In the genomic region with DNA sequence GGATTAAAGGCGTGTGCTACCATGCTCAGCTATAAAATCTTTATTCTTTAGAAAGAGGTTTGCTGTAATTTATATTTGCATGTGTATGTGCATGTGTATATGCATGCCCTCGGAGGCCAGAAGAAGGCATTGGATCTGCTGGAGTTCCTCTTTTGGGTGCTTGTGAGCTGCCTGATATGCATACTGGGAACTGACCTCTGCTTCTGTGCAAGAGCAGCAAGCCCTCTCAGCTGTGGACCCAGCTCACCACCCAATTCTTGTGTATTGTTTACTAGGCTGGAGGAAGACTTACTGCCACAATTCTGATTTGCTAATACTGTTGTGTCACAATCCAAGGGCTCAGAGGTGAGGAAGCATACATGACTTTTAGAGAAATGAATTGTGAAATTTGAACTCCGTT, we compare ENCODE assay signal across 19 mouse cellular contexts. TPM values are rescaled to one million over a fixed set of nuclear protein-coding genes. Genes with fewer than 3 reads are reported as not detected.
DNase-seq lines count a peak whose midpoint lies in the region; ATAC-seq and TF ChIP-seq lines count a peak whose summit lies in the region.
"Had no signal": no experiment of that assay in that cellular context is flagged by ENCODE, and none has a peak within 500 bp of the region (broad histone marks: within the 10 kb centered on the region; RNA-seq: fewer than 3 reads in every experiment).

No protein-coding gene starts in this region.

- H3K27ac ChIP-seq in heart, embryonic 10.5 days = no peak overlapping the region
- H3K27ac ChIP-seq in MEL (ENCODE audit: control insufficient read depth, low read depth, low read length) = no peak overlapping the region
- H3K27ac ChIP-seq in liver, postnatal 0 days (ENCODE audit: low read depth) = 0 out of 2 replicates have a peak overlapping the region, but pooled peaks have one; percentile 13
- H3K27ac ChIP-seq in forebrain, embryonic 16.5 days (ENCODE audit: low read length) = no peak overlapping the region
- H3K27ac ChIP-seq: limb, embryonic 13.5 days; lung, embryonic 15.5 days; midbrain, embryonic 13.5 days had no signal

- no peak overlapping the region for H3K4me2 ChIP-seq in liver, postnatal 0 days (ENCODE audit: low read depth, low read length)
- no peak overlapping the region for H3K4me2 ChIP-seq in forebrain, embryonic 16.5 days (ENCODE audit: low read length)
- H3K4me2 ChIP-seq: heart, embryonic 12.5 days; limb, embryonic 13.5 days; lung, embryonic 15.5 days; midbrain, embryonic 13.5 days had no signal

- no peaks in the 10 kb centered on the region for H3K27me3 ChIP-seq in heart, embryonic 10.5 days (ENCODE audit: insufficient read depth, poor library complexity, severe bottlenecking)
- no peaks in the 10 kb centered on the region for H3K27me3 ChIP-seq in MEL (ENCODE audit: control insufficient read depth in 1 of 2, insufficient read depth in 2 of 2, low read length in 2 of 2)
- no peaks in the 10 kb centered on the region for H3K27me3 ChIP-seq in liver, postnatal 0 days (ENCODE audit: insufficient read depth, low read length)
- no peaks in the 10 kb centered on the region for H3K27me3 ChIP-seq in forebrain, embryonic 16.5 days (replicated peaks; ENCODE audit: control insufficient read depth, insufficient read depth, low read length)
- H3K27me3 ChIP-seq: heart, embryonic 12.5 days; limb, embryonic 13.5 days; lung, embryonic 15.5 days; midbrain, embryonic 13.5 days had no signal

- H3K79me2 ChIP-seq in MEL (ENCODE audit: control insufficient read depth, insufficient read depth, low read length, poor library complexity) = peaks cover 27% of the 10 kb centered on the region

- TF ChIP-seq CTCF in MEL (IDR thresholded peaks at IDR 0.05 in 2 of 3, conservative IDR thresholded peaks at IDR 0.05 in 1 of 3; ENCODE audit: control insufficient read depth in 1 of 3, insufficient read depth in 1 of 3, low read depth in 2 of 3, low read length in 3 of 3, poor library complexity in 1 of 3, severe bottlenecking in 1 of 3) = no peak
- TF ChIP-seq CTCF in liver, postnatal 0 days (IDR thresholded peaks at IDR 0.05; ENCODE audit: low read depth) = no peak

- no peaks in the 10 kb centered on the region for H3K9me3 ChIP-seq in heart, embryonic 10.5 days
- H3K9me3 ChIP-seq in MEL (replicated peaks; ENCODE audit: insufficient read depth, low read length) = no peaks in the 10 kb centered on the region
- no peaks in the 10 kb centered on the region for H3K9me3 ChIP-seq in liver, postnatal 0 days (ENCODE audit: low read length)
- no peaks in the 10 kb centered on the region for H3K9me3 ChIP-seq in forebrain, embryonic 16.5 days (ENCODE audit: control insufficient read depth, low read length)
- H3K9me3 ChIP-seq: heart, embryonic 12.5 days; limb, embryonic 13.5 days; lung, embryonic 15.5 days; midbrain, embryonic 13.5 days had no signal

- no peak overlapping the region for H3K4me3 ChIP-seq in heart, embryonic 10.5 days
- H3K4me3 ChIP-seq in MEL (ENCODE audit: control insufficient read depth in 1 of 2, insufficient read depth in 1 of 2, low read depth in 2 of 2, low read length in 2 of 2) = no peak overlapping the region
- no peak overlapping the region for H3K4me3 ChIP-seq in liver, postnatal 0 days (ENCODE audit: low read depth, low read length)
- no peak overlapping the region for H3K4me3 ChIP-seq in forebrain, embryonic 16.5 days (replicated peaks; ENCODE audit: low read length)
- H3K4me3 ChIP-seq: heart, embryonic 12.5 days; limb, embryonic 13.5 days; lung, embryonic 15.5 days; midbrain, embryonic 13.5 days had no signal

- DNase-seq in heart, embryonic 10.5 days (ENCODE audit: low spot score) = peak; percentile 68
- DNase-seq in heart, adult 9 months (ENCODE audit: low spot score in 2 of 2) = no peak
- peak; percentile 79 for DNase-seq in MEL (ENCODE audit: low read depth, low spot score)
- DNase-seq in liver, postnatal 0 days = peak; percentile 37
- no peak for DNase-seq in cerebellum, adult 8-10 months
- DNase-seq: cerebellum, adult 11-12 months; gastrocnemius, postnatal 14 days; heart, postnatal 36 days; kidney, adult 2 months; kidney, postnatal 25 days; retina, postnatal 1 day; right cerebral cortex, postnatal 4 days; thymus, postnatal 36 days had no signal

- no peak overlapping the region for H3K9ac ChIP-seq in MEL (ENCODE audit: control insufficient read depth, low read depth, low read length, poor library complexity, severe bottlenecking)
- no peak overlapping the region for H3K9ac ChIP-seq in liver, postnatal 0 days (replicated peaks)
- no peak overlapping the region for H3K9ac ChIP-seq in forebrain, embryonic 16.5 days (replicated peaks; ENCODE audit: low read depth, low read length)
- H3K9ac ChIP-seq: heart, embryonic 12.5 days; limb, embryonic 13.5 days; lung, embryonic 15.5 days; midbrain, embryonic 13.5 days had no signal

- H3K4me1 ChIP-seq in heart, embryonic 10.5 days = peaks cover 34% of the 10 kb centered on the region
- H3K4me1 ChIP-seq in MEL (ENCODE audit: control insufficient read depth in 1 of 2, insufficient read depth in 2 of 2, low read length in 2 of 2) = peaks cover 3 to 15% of the 10 kb centered on the region in 2 experiments; a peak in 3 of 4 replicates
- H3K4me1 ChIP-seq in liver, postnatal 0 days (ENCODE audit: insufficient read depth) = peaks cover 32% of the 10 kb centered on the region
- H3K4me1 ChIP-seq in forebrain, embryonic 16.5 days (replicated peaks; ENCODE audit: control insufficient read depth, insufficient read depth, low read length) = peaks cover 11% of the 10 kb centered on the region

- TF ChIP-seq RAD21 in MEL (IDR thresholded peaks at IDR 0.05; ENCODE audit: low read depth, low read length) = no peak

- WGBS in heart, embryonic 10.5 days = 86% methylated on average over 3 of the region's 3 CpGs
- 57% methylated on average over 3 of the region's 3 CpGs for WGBS in liver, postnatal 0 days (ENCODE audit: insufficient replicate concordance)
- WGBS in forebrain, embryonic 16.5 days = 92% methylated on average over 3 of the region's 3 CpGs

- TF ChIP-seq POLR2A in MEL (IDR thresholded peaks at IDR 0.05; ENCODE audit: control insufficient read depth in 1 of 2, insufficient read depth in 1 of 2, low read depth in 1 of 2, low read length in 2 of 2, poor library complexity in 1 of 2) = no peak

- no peak for ATAC-seq in liver, postnatal 0 days
- ATAC-seq in monocyte, adult 5-6 weeks (replicated peaks; ENCODE audit: insufficient number of reproducible peaks, low FRiP score, low TSS enrichment, poor library complexity, severe bottlenecking) = peak; percentile 74
- ATAC-seq in forebrain, embryonic 16.5 days = no peak
- ATAC-seq: midbrain, embryonic 13.5 days had no signal

- no peaks in the 10 kb centered on the region for H3K36me3 ChIP-seq in heart, embryonic 10.5 days
- peaks cover 0 to 19% of the 10 kb centered on the region in 2 experiments; a peak in 2 of 4 replicates for H3K36me3 ChIP-seq in MEL (ENCODE audit: control insufficient read depth in 1 of 2, insufficient read depth in 2 of 2, low read length in 2 of 2)
- no peaks in the 10 kb centered on the region for H3K36me3 ChIP-seq in liver, postnatal 0 days (replicated peaks; ENCODE audit: insufficient read depth, low read length)
- no peaks in the 10 kb centered on the region for H3K36me3 ChIP-seq in forebrain, embryonic 16.5 days (ENCODE audit: control insufficient read depth, insufficient read depth)
- H3K36me3 ChIP-seq: heart, embryonic 12.5 days; limb, embryonic 13.5 days; lung, embryonic 15.5 days; midbrain, embryonic 13.5 days had no signal

- TF ChIP-seq EP300 in MEL (IDR thresholded peaks at IDR 0.05; ENCODE audit: low read depth in 1 of 2, low read length in 2 of 2) = peak in 1 of 2 experiments; percentile 56; a peak in 2 of 4 replicates
- peak; percentile 42; the same call in 1 of the 2 replicates for TF ChIP-seq EP300 in liver, postnatal 0 days (IDR thresholded peaks at IDR 0.05; ENCODE audit: low read depth)

TF ChIP-seq in MEL, 35 proteins besides CTCF, POLR2A, EP300 and RAD21 (continues in another document):
- TF ChIP-seq MAX (IDR thresholded peaks at IDR 0.05; ENCODE audit: low read length) (peak; percentile 51), MAZ (IDR thresholded peaks at IDR 0.05; ENCODE audit: low read depth, low read length) (no peak), MYC (IDR thresholded peaks at IDR 0.05; ENCODE audit: low read depth, low read length) (peak; percentile 50; the same call in 1 of the 2 replicates), CHD2 (IDR thresholded peaks at IDR 0.05; ENCODE audit: low read length) (no peak), TBP (IDR thresholded peaks at IDR 0.05; ENCODE audit: low read depth, low read length) (peak; percentile 53; the same call in 1 of the 2 replicates), SMC3 (IDR thresholded peaks at IDR 0.05; ENCODE audit: low read depth, low read length) (0 out of 2 replicates have a peak, but pooled peaks have one; percentile 7), BHLHE40 (IDR thresholded peaks at IDR 0.05; ENCODE audit: borderline replicate concordance, low read depth, low read length) (no peak)

RNA-seq across cellular contexts. Expression of a gene that starts 3.1 kb away (rescaled TPM):
- 20.0 and 20.4 TPM in 2 replicates for polyA plus RNA-seq in heart, embryonic 10.5 days (2016; fragmentation: Nextera tagmentation; extraction: Ambion mirVana)
- total RNA-seq in MEL (2012; rRNA removed) = 8.8 and 10.3 TPM in 2 replicates
- 10 to 100 TPM in 1 of 2 experiments, not detected in 1; 28.5 TPM for polyA plus RNA-seq in MEL (2012; ENCODE audit: insufficient read depth in 1 of 2, insufficient read length in 2 of 2, low read depth in 1 of 2, low replicate concordance in 2 of 2, missing spikeins in 1 of 2)
- 7.9 and 10.5 TPM in 2 replicates for polyA plus RNA-seq in liver, postnatal 0 days (2015; fragmentation: Nextera tagmentation; extraction: Ambion mirVana)
- 48.5 to 54.3 TPM (median 49.2 TPM) in 3 replicates for total RNA-seq in monocyte, adult 5-6 weeks (2017)
- polyA plus RNA-seq in forebrain, embryonic 16.5 days (2015; fragmentation: Nextera tagmentation; extraction: Ambion mirVana) = 23.0 and 27.9 TPM in 2 replicates

RNA-seq across cellular contexts. Expression of a gene that starts 13.0 kb away (rescaled TPM):
- polyA plus RNA-seq in heart, embryonic 10.5 days (2016; fragmentation: Nextera tagmentation; extraction: Ambion mirVana) = 217 and 273 TPM in 2 replicates
- total RNA-seq in MEL (2012; rRNA removed) = 398 and 427 TPM in 2 replicates
- polyA plus RNA-seq in MEL (2012; ENCODE audit: insufficient read depth in 1 of 2, insufficient read length in 2 of 2, low read depth in 1 of 2, low replicate concordance in 2 of 2, missing spikeins in 1 of 2) = 100 to 1,000 TPM; 308 to 541 TPM
- polyA plus RNA-seq in liver, postnatal 0 days (2015; fragmentation: Nextera tagmentation; extraction: Ambion mirVana) = 148 and 158 TPM in 2 replicates
- total RNA-seq in monocyte, adult 5-6 weeks (2017) = 228 to 330 TPM (median 247 TPM) in 3 replicates
- polyA plus RNA-seq in forebrain, embryonic 16.5 days (2015; fragmentation: Nextera tagmentation; extraction: Ambion mirVana) = 164 and 192 TPM in 2 replicates

RNA-seq across cellular contexts. Expression of a gene that starts 18.5 kb away (rescaled TPM):
- 39.4 TPM in 2 replicates for polyA plus RNA-seq in heart, embryonic 10.5 days (2016; fragmentation: Nextera tagmentation; extraction: Ambion mirVana)
- total RNA-seq in MEL (2012; rRNA removed) = 8.3 and 9.1 TPM in 2 replicates
- 10 to 100 TPM in 1 of 2 experiments, not detected in 1; 21.5 TPM for polyA plus RNA-seq in MEL (2012; ENCODE audit: insufficient read depth in 1 of 2, insufficient read length in 2 of 2, low read depth in 1 of 2, low replicate concordance in 2 of 2, missing spikeins in 1 of 2)
- 19.1 and 20.9 TPM in 2 replicates for polyA plus RNA-seq in liver, postnatal 0 days (2015; fragmentation: Nextera tagmentation; extraction: Ambion mirVana)
- total RNA-seq in monocyte, adult 5-6 weeks (2017) = 11.2 to 19.1 TPM (median 15.5 TPM) in 3 replicates
- 43.4 and 49.9 TPM in 2 replicates for polyA plus RNA-seq in forebrain, embryonic 16.5 days (2015; fragmentation: Nextera tagmentation; extraction: Ambion mirVana)

Comparison
In these comparisons a context has a peak if more than half of its experiments do, and no peak if none do; other contexts are left out.
1. DNase-seq: peak in heart, embryonic 10.5 days (single experiment), MEL (single experiment) and liver, postnatal 0 days (single experiment); none in heart, adult 9 months (0 of 2) and cerebellum, adult 8-10 months (single experiment).